Mouse (Mus musculus) spleen, adult 2 months (tissue): ENCODE measurements around the gene Capn15.

Experiments used
- CTCF ChIP-seq: fragments of 200-500 bp; IDR thresholded peaks from 2 replicates; pipeline ENCODE4 v1.5.1; 2011; ENCODE audit warnings: mild to moderate bottlenecking, inconsistent platforms; ENCODE audit not compliant: insufficient read depth, insufficient read length, insufficient replicate concordance; ENCODE audit errors: extremely low read depth
- POLR2A ChIP-seq: fragments of 200-500 bp; IDR thresholded peaks from 2 replicates; pipeline ENCODE4 v1.6.1; 2011; ENCODE audit warnings: low read depth, low read length, inconsistent platforms

- TF ChIP-seq POLR2A, result no peak
- TF ChIP-seq CTCF, result no peak
These were observed 36.2 kb upstream of the Capn15 start for GRCm38 (mm10) chr17:26021728-26022341.
